Mouse (Mus musculus): ENCODE data around the gene Gnat1.

Gene Gnat1

GRCm38 (mm10) chr9:107645577-107645976 is 33.9 kb downstream of the Gnat1 start:
- DNase-seq (ENCODE audit: low spot score): peak; percentile 67

DNA sequence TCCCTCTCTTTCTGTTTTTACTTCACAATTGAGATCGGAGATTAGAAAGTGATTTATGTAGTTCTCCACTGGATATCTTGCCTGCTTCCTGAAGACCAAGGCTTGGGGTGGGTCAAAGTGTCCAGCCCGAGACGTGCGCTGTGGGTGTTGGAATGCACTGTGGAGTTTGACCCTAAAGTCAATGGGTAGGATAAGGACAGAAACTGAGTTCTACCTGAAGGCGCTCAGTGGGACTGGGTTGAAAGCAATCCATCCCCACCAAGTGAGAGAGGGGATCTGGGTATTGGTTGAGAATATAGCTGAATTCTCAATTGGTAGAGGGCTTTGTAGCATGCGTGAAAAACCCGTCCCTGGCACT is 34.4 kb downstream of the Gnat1 start:
- DNase-seq (ENCODE audit: low spot score): no peak

- peak; percentile 89 for DNase-seq (ENCODE audit: low spot score)
Measured at GRCm38 (mm10) chr9:107644495-107645152, 34.9 kb downstream of the Gnat1 start.

DNA sequence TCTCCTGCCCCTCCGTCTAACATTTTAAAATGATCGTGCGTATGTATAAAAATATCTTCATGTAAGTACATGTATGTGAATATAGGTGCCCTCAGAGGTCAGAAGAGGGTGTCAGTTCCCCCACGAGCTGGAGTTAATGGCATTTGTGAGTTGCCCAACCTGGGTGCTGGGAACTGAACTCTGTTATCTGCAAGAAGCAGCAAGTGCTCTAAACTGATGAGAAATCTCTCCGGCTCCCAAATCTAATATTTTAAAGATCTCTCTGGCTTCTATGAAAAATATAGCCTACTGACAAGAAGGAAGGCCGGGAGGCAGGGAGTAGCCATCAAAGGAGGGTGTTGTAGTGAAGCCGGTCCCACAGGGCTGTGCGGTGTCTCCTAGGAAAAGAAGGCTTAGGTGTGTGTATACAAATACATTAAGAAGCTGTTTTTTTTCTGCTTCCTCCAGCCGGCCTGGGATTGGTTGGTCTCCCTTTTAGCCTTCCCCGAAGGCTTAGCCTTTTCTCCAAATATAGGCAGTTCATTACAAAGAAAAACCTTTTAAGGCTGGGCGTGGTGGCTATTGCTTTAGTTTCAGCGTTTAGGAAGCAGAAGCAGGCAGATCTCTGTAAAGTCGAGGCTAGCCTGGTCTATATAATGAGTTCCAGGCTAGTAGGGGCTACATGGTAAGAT is 35.8 kb downstream of the Gnat1 start:
- no peak for DNase-seq (ENCODE audit: low spot score)

- no peak for DNase-seq (ENCODE audit: low spot score)
Measured at GRCm38 (mm10) chr9:107641666-107642065, 37.8 kb downstream of the Gnat1 start.

- no peak for DNase-seq (ENCODE audit: low spot score)
Measured at GRCm38 (mm10) chr9:107640257-107640772, 39.2 kb downstream of the Gnat1 start.

DNA sequence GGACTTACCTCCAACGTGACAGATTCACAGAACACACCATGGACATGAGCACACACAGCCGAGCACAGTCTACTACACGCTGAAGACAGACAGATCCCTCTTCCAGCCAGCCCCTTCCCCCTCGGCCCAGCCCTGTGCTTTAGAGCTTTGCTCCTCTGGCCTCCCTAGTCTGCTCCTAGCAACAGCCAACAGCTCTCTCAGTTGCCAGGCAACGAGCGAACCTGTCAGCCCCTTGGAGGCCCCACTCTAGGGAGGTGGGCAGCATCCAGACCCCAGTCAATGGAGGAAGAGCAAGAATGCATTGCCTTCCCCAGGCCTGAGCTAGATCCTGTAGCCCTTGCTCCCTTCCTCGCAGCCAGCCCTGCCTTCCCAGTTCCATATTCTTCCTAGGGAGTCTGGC is 42.4 kb downstream of the Gnat1 start:
- DNase-seq (ENCODE audit: low spot score): no peak

DNA sequence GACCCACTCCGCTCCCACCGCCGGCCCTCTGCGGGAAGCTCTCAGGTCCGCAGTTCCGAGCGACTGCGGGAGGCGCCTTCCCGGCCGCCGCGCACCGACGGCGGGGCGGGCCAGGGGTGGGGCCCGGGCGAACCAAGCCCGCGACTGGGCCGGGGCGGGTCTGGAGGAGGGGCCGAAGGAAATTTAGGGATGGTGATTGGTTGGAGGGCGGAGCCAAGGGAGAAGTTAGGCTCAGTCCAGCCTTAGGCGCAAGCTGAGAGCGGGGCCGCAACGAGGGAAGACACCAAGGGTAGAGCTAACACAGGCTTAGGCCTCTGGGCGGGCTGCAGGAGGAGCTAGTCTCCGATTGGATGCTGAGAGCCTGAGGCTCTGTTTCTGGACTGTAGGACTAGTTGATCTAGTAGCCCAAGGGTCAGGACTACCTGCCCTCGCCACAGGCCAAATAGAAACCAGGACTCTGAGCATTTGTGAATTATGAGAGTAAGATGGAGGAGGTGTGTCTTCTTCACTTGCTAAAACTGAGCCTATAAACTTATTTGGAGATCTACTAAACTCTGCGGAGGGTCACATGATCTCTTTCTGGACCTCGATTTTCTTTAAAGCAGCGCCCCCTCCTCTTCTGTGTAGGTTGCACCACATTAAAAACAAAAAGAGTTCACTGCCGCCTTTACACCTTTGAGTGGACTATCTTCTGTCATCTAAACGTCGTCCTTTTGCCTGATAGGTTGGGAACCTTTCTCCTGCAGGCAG is 44.1 kb downstream of the Gnat1 start, which contains the start of gene Gnai2:
TSS of gene Gnai2 (minus strand) at position 89 of the 750 bp plus-strand sequence.
- peak; percentile 94 for DNase-seq (ENCODE audit: low spot score)

- DNase-seq (ENCODE audit: low spot score): no peak
Measured at GRCm38 (mm10) chr9:107634406-107635278, 44.9 kb downstream of the Gnat1 start.

DNA sequence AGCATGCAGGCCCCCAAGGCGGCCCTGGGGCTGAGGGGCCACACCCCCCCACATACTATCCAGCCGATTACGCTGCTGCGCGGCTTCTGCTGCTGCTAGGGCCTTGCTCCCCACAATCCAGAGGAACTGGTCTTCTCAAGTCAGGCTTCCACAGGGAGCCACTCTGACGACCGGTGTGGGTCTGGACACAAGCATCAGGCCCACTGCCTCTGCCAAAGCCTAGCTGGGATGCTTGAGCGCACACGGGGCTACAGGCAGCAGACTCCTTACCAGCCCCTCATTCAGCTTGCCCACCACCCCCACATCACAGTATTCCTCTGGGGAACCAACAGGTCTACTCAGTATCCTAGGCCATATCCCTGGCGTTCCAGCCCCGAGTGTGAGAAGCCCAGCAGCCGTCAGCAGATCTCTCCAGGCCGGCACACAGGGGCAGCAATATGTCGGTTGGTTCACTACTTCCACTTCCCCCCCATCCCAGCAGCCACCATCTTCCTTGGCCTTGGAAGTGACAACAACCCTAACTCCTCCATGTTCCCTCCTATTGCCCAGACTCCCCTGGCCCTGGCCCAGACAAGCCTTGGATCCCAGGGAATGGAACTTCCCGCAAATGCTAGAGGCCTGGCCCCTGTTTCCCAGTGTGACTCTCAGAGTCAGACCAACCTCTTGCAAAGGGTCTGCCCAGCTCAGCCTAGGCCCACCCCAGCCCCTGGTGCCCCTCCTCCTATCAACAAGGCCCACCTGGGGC is 45.7 kb downstream of the Gnat1 start:
- peak; percentile 64 for DNase-seq (ENCODE audit: low spot score)

GRCm38 (mm10) chr9:107633091-107633660 is 46.3 kb downstream of the Gnat1 start:
- DNase-seq (ENCODE audit: low spot score): peak; percentile 78

GRCm38 (mm10) chr9:107632478-107632877 is 47.0 kb downstream of the Gnat1 start:
- peak; percentile 59 for DNase-seq (ENCODE audit: low spot score)

DNA sequence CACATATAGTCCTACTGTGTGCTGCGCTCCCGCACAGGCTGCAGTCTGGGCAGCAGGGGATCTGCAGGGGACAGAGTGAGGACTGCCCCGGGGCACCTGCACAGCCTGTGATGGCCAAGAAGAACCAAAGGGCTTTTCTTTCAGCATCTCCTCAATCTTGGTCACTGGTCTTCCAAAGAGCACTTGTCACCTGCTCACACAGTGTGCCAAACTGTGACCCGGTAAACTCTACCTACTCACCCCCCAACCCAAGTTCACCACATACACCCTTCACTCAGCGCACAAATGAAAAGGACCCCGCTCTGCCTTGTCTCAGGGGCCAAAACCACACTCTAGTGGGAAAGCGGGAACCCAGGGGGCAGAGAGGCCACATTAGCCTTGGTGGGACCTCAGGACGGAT is 47.7 kb downstream of the Gnat1 start:
- no peak for DNase-seq (ENCODE audit: low spot score)

- DNase-seq (ENCODE audit: low spot score): no peak
Measured at GRCm38 (mm10) chr9:107631311-107631826, 48.1 kb downstream of the Gnat1 start.

- DNase-seq (ENCODE audit: low spot score): peak; percentile 58
Measured at GRCm38 (mm10) chr9:107630576-107630975, 48.9 kb downstream of the Gnat1 start.

DNA sequence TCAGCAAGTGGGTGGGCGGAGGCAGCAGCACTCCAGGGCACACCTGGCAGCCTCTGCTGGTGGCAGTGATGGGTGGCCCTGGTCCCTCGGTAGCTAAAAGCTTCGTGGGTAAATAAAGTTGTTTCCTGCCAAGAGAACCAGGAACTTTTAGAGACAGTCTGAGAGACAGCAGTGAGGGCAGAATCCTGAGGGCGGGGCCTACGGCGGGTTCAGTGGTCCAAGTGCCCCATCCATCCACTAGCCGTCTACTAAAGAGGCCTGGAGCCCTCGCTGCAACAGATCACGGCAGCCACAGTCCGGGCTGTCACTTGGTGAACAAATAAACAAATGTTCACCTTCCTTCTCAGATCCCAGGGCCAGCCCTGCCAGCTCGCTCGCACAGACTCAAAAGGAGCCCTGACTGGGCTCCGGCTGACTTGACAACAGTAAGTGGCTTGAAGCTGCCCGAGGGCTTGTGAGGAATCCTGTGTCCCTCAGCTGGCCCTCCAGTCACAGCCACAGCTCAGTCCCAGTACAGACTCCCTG is 49.5 kb downstream of the Gnat1 start:
- no peak for DNase-seq (ENCODE audit: low spot score)

DNA sequence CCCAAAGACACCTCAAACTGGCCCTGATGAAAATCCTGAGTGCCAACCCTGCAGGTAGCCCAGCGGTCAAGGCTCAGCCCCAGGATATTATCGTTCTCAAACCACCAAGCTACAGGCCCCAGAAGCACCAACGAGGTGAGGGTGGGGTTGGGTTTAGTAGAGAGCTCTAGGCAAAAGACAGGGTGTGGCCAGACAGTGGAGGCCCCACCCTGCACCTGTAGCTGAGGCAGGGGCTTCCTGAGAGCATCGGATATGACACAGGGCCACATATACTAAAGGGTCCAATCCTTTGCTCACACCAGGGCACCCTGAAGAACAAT is 50.1 kb downstream of the Gnat1 start:
- DNase-seq (ENCODE audit: low spot score): no peak

DNA sequence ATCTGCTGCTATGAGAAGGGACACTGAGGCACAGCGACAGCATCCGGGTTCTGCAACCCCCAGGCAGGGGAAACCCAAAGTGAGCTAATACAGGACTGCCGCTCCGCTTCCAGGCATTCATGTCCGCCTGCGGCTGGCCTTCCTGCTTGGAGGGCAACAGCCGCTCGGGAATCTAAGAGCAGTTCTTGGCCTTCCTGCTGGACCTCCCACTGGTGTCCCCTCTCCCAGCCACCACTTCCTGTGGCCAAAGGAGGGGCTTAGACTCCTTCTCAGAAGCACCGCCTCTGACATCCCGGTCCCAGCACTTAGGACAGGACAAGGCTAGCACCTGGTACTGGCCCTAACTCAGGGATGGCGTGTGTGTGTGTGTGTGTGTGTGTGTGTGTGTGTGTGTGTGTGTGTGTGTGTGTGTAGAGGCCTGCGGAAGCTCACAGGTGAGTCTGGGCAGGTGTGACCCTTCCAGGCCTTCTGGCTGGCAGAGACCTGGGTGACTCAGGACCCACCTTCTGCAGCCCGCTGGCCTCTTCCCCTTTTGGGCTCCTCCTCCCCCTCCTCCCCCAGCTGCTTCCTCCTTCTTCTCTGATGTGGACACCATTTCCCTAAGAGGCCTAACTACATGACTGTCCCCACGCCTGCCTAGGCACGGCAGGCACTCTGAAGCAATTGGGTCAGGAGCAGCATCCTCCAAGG is 50.6 kb downstream of the Gnat1 start:
- no peak for DNase-seq (ENCODE audit: low spot score)

DNA sequence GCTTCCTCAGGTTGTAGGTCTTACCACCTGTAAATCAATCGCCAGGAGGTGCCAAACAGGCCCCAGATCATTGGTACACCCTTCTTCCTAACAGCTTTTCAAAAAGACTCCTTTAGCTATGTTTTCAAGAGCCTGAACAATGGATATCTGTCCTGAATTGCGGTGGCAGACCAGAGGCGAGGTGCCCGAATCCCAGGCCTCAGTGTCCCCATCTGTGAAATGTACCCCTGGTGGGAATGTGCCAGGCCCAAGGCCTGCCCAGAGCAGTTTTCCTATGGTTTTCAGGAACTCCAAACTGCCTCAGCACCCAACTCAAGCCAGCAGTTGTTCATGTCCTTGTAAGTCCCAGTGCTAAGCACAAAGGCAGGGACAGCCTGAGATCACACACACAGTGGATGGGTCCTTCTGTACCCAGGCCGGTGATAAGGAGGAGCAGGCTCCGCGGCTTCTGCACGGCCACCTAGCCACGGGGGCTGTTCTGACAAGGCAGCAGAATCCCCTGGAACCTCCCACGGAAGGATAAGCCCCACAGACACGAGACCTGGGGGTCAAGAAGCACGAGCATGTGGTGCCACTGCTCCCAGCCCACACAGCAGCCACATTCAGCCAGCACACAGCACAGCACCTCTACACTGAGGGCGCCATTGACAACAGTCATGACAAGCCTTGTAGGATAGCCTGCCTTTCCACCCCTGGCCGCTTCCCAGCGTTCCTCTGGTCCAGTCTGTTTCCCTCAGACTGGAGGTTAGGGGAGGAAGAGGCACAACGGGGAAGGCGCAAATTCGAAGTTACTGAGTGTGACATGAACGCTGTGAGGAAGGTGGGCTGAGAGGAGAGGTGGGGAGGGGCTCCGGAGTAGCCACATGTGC is 51.9 kb downstream of the Gnat1 start:
- DNase-seq (ENCODE audit: low spot score): peak; percentile 64

Data from testis, postnatal 14 days (tissue).